Mouse (Mus musculus): Measurements from ENCODE around the gene 1700003F12Rik. TPM values are rescaled to one million over a fixed set of nuclear protein-coding genes. Genes with fewer than 3 reads are reported as not detected.

Gene 1700003F12Rik
- 0.80 and 1.1 TPM in 2 replicates for polyA plus RNA-seq (2015; fragmentation: Nextera tagmentation; extraction: Ambion mirVana)

- Histone ChIP-seq H3K4me3 (replicated peaks; ENCODE audit: low read depth, low read length) (no peak within 1 kb of the TSS), H3K27me3 (ENCODE audit: insufficient read depth, low read length) (peaks cover 4% of the 10 kb centered on the region; the same call in 1 of the 2 replicates), H3K9me3 (replicated peaks; ENCODE audit: low read length) (no peaks in the 10 kb centered on the region), H3K27ac (no peak within 1 kb of the TSS), H3K4me1 (replicated peaks; ENCODE audit: insufficient read depth, low read length) (peaks cover 10% of the 10 kb centered on the region), H3K4me2 (ENCODE audit: low read length) (no peak within 1 kb of the TSS), H3K36me3 (ENCODE audit: insufficient read depth, low read length) (no peaks in the 10 kb centered on the region; the same call in 1 of the 2 replicates), H3K9ac (ENCODE audit: low read depth, low read length) (no peak within 1 kb of the TSS)
- DNase-seq (ENCODE audit: low spot score) (no peak), ATAC-seq (replicated peaks; ENCODE audit: low FRiP score, low read depth) (no peak)
- WGBS: 91% methylated on average over 10 of the region's 10 CpGs
- TF ChIP-seq CTCF (IDR thresholded peaks at IDR 0.05; ENCODE audit: low read depth): no peak
Measured at GRCm38 (mm10) chr2:154546711-154547110, at the start of gene 1700003F12Rik. 1700003F12Rik (plus strand) TSS chr2:154547085.

DNA sequence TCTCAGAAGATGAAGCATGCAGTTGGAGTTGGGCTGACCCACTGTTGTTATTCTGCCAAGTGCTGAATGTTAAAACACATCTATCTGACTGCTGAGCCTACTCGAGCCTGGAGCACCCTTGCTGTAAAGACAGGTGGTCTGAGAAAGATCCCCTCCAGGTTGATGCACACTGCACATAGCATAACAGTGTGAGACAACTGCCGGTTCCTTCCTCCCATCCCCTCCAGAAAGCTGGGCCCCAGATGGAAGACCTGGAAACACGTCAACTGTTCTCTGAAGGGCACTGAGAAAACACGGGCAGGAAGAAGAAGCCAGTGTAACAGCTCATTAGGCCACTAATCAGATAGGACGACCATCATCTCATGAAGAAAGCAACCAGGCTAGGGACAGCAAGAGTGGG lies 48.3 kb upstream of the 1700003F12Rik start:
- no peaks in the 10 kb centered on the region for H3K9me3 ChIP-seq (replicated peaks; ENCODE audit: low read length)
- DNase-seq (ENCODE audit: low spot score) (no peak), ATAC-seq (replicated peaks; ENCODE audit: low FRiP score, low read depth) (no peak)
- H3K4me2 ChIP-seq (ENCODE audit: low read length): no peak overlapping the region
- no peak overlapping the region for H3K9ac ChIP-seq (ENCODE audit: low read depth, low read length)
- H3K36me3 ChIP-seq (ENCODE audit: insufficient read depth, low read length): peaks cover 5% of the 10 kb centered on the region; the same call in 1 of the 2 replicates
- H3K4me3 ChIP-seq (replicated peaks; ENCODE audit: low read depth, low read length): no peak overlapping the region
- no peak overlapping the region for H3K27ac ChIP-seq
- H3K4me1 ChIP-seq (replicated peaks; ENCODE audit: insufficient read depth, low read length): no peaks in the 10 kb centered on the region
- TF ChIP-seq CTCF (IDR thresholded peaks at IDR 0.05; ENCODE audit: low read depth): no peak
- H3K27me3 ChIP-seq (ENCODE audit: insufficient read depth, low read length): no peaks in the 10 kb centered on the region
- 38% methylated on average over 5 of the region's 5 CpGs for WGBS

DNA sequence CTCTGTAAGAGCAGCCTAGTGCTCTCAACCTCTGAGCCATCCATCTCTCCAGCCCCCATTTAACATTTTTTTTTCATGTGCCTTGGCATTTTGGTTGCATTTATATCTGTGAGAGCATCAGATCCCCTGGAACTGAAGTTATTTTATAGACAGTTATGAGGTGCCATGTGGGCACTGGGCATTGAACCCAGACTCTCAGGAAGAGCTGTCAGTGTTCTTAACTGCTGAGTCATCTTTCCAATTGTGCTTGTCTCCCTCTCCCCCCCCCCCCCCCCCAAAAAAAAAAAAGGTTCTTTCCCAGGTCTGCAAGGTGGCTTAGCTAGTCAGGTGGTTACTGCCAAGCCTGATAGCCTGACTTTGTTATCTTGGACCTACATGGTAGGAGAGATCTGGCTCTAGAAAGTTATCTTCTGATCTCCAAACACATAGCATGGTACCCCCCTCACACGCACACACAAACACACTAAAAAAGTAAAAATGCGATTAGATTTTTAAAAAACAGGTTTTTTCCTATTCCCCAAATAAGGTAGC lies 47.1 kb upstream of the 1700003F12Rik start:
- H3K4me3 ChIP-seq (replicated peaks; ENCODE audit: low read depth, low read length): no peak overlapping the region
- H3K27me3 ChIP-seq (ENCODE audit: insufficient read depth, low read length): no peaks in the 10 kb centered on the region
- ATAC-seq (replicated peaks; ENCODE audit: low FRiP score, low read depth): no peak
- 95% methylated on average over 2 of the region's 2 CpGs for WGBS
- H3K36me3 ChIP-seq (ENCODE audit: insufficient read depth, low read length): peaks cover 5% of the 10 kb centered on the region; the same call in 1 of the 2 replicates
- no peak overlapping the region for H3K27ac ChIP-seq
- H3K9ac ChIP-seq (ENCODE audit: low read depth, low read length): no peak overlapping the region
- H3K4me2 ChIP-seq (ENCODE audit: low read length): no peak overlapping the region
- TF ChIP-seq CTCF (IDR thresholded peaks at IDR 0.05; ENCODE audit: low read depth): no peak
- no peak for DNase-seq (ENCODE audit: low spot score)
- H3K9me3 ChIP-seq (replicated peaks; ENCODE audit: low read length): no peaks in the 10 kb centered on the region
- H3K4me1 ChIP-seq (replicated peaks; ENCODE audit: insufficient read depth, low read length): no peaks in the 10 kb centered on the region

DNA sequence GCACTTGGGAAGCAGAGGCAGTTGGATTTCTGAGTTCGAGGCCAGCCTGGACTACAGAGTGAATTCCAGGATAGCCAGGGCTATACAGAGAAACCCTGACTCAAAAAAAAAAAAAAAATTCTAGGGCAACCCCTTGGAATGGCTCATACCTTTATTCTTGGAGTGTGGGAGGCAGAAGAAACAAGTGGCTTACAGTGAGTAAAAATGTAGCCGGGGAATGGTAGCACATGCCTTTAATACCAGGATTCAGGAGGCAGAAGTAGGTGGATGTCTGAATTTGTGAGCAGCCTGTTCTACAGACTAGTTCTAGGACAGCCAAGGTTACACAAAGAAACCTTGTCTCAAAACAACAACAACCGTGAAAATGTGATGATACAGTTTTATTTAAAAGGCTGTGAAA lies 46.1 kb upstream of the 1700003F12Rik start:
- no peak for TF ChIP-seq CTCF (IDR thresholded peaks at IDR 0.05; ENCODE audit: low read depth)
- H3K27me3 ChIP-seq (ENCODE audit: insufficient read depth, low read length): no peaks in the 10 kb centered on the region
- H3K4me3 ChIP-seq (replicated peaks; ENCODE audit: low read depth, low read length): no peak overlapping the region
- H3K36me3 ChIP-seq (ENCODE audit: insufficient read depth, low read length): peaks cover 6% of the 10 kb centered on the region; the same call in 1 of the 2 replicates
- no peak for ATAC-seq (replicated peaks; ENCODE audit: low FRiP score, low read depth)
- H3K4me2 ChIP-seq (ENCODE audit: low read length): no peak overlapping the region
- H3K27ac ChIP-seq: no peak overlapping the region
- no peak for DNase-seq (ENCODE audit: low spot score)
- no peak overlapping the region for H3K9ac ChIP-seq (ENCODE audit: low read depth, low read length)
- WGBS: 93% methylated on average over 3 of the region's 3 CpGs
- no peaks in the 10 kb centered on the region for H3K9me3 ChIP-seq (replicated peaks; ENCODE audit: low read length)
- no peaks in the 10 kb centered on the region for H3K4me1 ChIP-seq (replicated peaks; ENCODE audit: insufficient read depth, low read length)

DNA sequence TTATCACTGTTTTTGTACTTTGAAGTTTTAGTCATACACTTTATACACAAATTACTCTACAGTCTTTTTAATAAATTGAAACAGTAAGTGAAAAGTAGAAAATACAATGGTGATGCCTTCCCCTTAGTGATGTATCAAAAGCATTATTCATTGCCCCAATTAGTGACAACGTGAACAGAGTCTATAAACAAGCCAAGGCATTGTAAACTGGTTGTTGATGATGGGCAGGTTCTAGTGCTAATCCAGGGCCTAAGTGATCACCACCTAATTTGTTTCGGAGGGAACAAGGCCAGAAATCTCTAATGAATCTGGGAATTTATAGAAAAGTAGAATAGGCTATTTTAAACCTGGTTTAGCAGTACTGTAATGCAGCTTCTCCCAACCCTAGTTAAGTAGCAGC lies 39.8 kb upstream of the 1700003F12Rik start:
- Histone ChIP-seq H3K4me3 (replicated peaks; ENCODE audit: low read depth, low read length) (no peak overlapping the region), H3K27ac (no peak overlapping the region), H3K27me3 (ENCODE audit: insufficient read depth, low read length) (no peaks in the 10 kb centered on the region), H3K9me3 (replicated peaks; ENCODE audit: low read length) (no peaks in the 10 kb centered on the region), H3K36me3 (ENCODE audit: insufficient read depth, low read length) (peaks cover 14% of the 10 kb centered on the region; the same call in 1 of the 2 replicates), H3K9ac (ENCODE audit: low read depth, low read length) (no peak overlapping the region), H3K4me1 (replicated peaks; ENCODE audit: insufficient read depth, low read length) (no peaks in the 10 kb centered on the region), H3K4me2 (ENCODE audit: low read length) (no peak overlapping the region)
- no peak for DNase-seq (ENCODE audit: low spot score)
- ATAC-seq (replicated peaks; ENCODE audit: low FRiP score, low read depth): no peak
- no peak for TF ChIP-seq CTCF (IDR thresholded peaks at IDR 0.05; ENCODE audit: low read depth)
- WGBS: 64% methylated on average over 2 of the region's 2 CpGs

DNA sequence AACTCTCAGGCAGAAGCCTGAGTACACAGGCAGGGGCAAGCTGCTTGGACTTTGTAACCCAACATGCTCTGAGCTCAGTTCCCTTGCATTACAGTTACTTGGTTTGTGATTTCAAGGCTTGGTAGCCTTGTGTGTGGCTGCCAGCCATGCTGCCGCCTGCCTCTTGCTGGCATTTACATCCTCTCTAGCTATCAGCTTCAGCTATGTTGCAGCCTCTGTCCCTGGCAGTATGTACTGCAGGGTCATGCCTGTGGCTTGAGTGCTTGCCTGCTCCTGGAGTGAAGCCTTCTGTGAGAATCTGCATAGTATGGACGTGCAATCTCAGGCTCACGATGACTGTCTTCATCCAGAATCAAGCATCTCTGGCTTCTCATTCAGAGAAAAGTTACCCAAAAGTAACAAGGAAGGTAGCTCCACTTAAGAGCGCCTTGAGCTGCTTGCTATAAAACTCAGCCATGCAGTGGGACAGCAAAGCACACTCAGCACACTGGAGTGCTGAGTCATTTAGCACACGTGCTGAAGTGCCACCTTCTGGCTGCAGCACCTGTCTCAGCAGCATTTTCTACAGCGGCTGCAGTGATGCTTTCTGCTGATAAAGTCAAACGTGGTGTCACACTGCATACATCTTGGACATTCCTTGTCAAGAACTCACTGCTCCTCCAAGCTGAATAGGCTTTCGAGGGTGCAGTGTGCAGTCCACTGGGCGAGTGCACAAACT lies 39.2 kb upstream of the 1700003F12Rik start:
- Histone ChIP-seq H3K36me3 (ENCODE audit: insufficient read depth, low read length) (peaks cover 14% of the 10 kb centered on the region; the same call in 1 of the 2 replicates), H3K4me1 (replicated peaks; ENCODE audit: insufficient read depth, low read length) (no peaks in the 10 kb centered on the region)
- peak; percentile 8 for DNase-seq (ENCODE audit: low spot score)

More for the DNA sequence above, 39.2 kb upstream of the 1700003F12Rik start:
- no peak; the same call in 1 of the 2 replicates for ATAC-seq (replicated peaks; ENCODE audit: low FRiP score, low read depth)
- 68% methylated on average over 9 of the region's 9 CpGs for WGBS
- H3K27me3 ChIP-seq (ENCODE audit: insufficient read depth, low read length): no peaks in the 10 kb centered on the region
- 0 out of 2 replicates have a peak overlapping the region, but pooled peaks have one; percentile 4 for H3K9ac ChIP-seq (ENCODE audit: low read depth, low read length)
- H3K27ac ChIP-seq: no peak overlapping the region
- no peak overlapping the region for H3K4me3 ChIP-seq (replicated peaks; ENCODE audit: low read depth, low read length)
- H3K4me2 ChIP-seq (ENCODE audit: low read length): no peak overlapping the region
- TF ChIP-seq CTCF (IDR thresholded peaks at IDR 0.05; ENCODE audit: low read depth): peak; percentile 61
- H3K9me3 ChIP-seq (replicated peaks; ENCODE audit: low read length): no peaks in the 10 kb centered on the region
